Mouse (Mus musculus): ENCODE measurements around the gene Sytl1.

DNA sequence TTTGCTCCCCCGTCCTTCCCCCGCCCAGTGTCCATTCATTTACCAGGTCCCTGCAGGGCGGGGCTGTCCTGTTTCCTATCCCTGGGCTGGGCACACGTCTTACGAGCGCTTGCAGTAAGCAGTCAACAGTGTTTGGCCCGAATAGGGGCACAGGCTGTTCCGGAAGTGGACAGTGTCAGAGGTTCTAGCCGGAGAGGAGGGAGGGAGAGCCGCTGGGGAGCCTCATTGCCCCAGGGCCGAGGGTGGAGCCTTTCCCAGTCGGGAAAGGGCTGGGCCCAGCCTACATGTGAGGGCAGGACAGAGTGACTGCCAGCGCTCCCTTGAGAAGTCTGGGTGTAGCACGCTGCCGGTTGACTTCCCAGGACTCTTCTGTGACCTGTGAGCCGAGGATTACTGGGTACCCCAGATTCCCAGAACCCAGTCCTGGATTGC lies 22.4 kb downstream of the Sytl1 start, which contains the start of gene Map3k6:
- no peak for TF ChIP-seq CTCF (IDR thresholded peaks at IDR 0.05; ENCODE audit: insufficient read depth, low read depth, low read length)
- no peak for TF ChIP-seq POLR2A (IDR thresholded peaks at IDR 0.05; ENCODE audit: insufficient read depth, low read depth, low read length)

All from olfactory bulb, adult 2 months (tissue).